Mouse (Mus musculus): ENCODE results near the gene Serinc5. TPM values are rescaled to one million over a fixed set of nuclear protein-coding genes. Genes with fewer than 3 reads are reported as not detected.

Gene Serinc5
- total RNA-seq, 2 experiments from 2014 or later = 67.1 to 72.1 TPM

- H3K27ac ChIP-seq = no peak overlapping the region
- DNase-seq (ENCODE audit: low spot score in 2 of 2) = peak in 1 of 2 experiments; percentile 7
- TF ChIP-seq CTCF (conservative IDR thresholded peaks at IDR 0.05) = no peak
- no peak overlapping the region for H3K4me3 ChIP-seq
These were observed 18.6 kb downstream of the Serinc5 start for GRCm38 (mm10) chr13:92629509-92629908.

GRCm38 (mm10) chr13:92631450-92631849, 20.6 kb downstream of the Serinc5 start:
- DNase-seq (ENCODE audit: low spot score in 2 of 2) = peak in 1 of 2 experiments; percentile 4
- Histone ChIP-seq H3K27ac (no peak overlapping the region), H3K4me3 (no peak overlapping the region)
- no peak for TF ChIP-seq CTCF (conservative IDR thresholded peaks at IDR 0.05)

GRCm38 (mm10) chr13:92632550-92632949, 21.7 kb downstream of the Serinc5 start:
- no peak for DNase-seq (ENCODE audit: low spot score in 2 of 2)
- no peak for TF ChIP-seq CTCF (conservative IDR thresholded peaks at IDR 0.05)
- H3K27ac ChIP-seq = no peak overlapping the region
- no peak overlapping the region for H3K4me3 ChIP-seq

GRCm38 (mm10) chr13:92635040-92635439, 24.1 kb downstream of the Serinc5 start:
- peak in 1 of 2 experiments; percentile 8 for DNase-seq (ENCODE audit: low spot score in 2 of 2)
- Histone ChIP-seq H3K4me3 (no peak overlapping the region), H3K27ac (no peak overlapping the region)
- no peak for TF ChIP-seq CTCF (conservative IDR thresholded peaks at IDR 0.05)

GRCm38 (mm10) chr13:92636226-92636909, 25.5 kb downstream of the Serinc5 start:
- Histone ChIP-seq H3K27ac (no peak overlapping the region; the same call in 1 of the 2 replicates), H3K4me3 (no peak overlapping the region)
- no peak for TF ChIP-seq CTCF (conservative IDR thresholded peaks at IDR 0.05)
- DNase-seq (ENCODE audit: low spot score in 2 of 2) = peak in 1 of 2 experiments; percentile 7

- peak; percentile 42 to 55 for DNase-seq (ENCODE audit: low spot score in 2 of 2)
- H3K4me3 ChIP-seq = no peak overlapping the region; the same call in 1 of the 2 replicates
- TF ChIP-seq CTCF (conservative IDR thresholded peaks at IDR 0.05) = no peak
- peak overlapping the region; percentile 43; the same call in 1 of the 2 replicates for H3K27ac ChIP-seq
These were observed 26.0 kb downstream of the Serinc5 start for GRCm38 (mm10) chr13:92636910-92637275.

GRCm38 (mm10) chr13:92639093-92640014, 28.5 kb downstream of the Serinc5 start:
- no peak overlapping the region for H3K4me3 ChIP-seq
- peak; percentile 24 to 68 for DNase-seq (ENCODE audit: low spot score in 2 of 2)
- peak overlapping the region; percentile 53; the same call in 1 of the 2 replicates for H3K27ac ChIP-seq
- TF ChIP-seq CTCF (conservative IDR thresholded peaks at IDR 0.05) = no peak

GRCm38 (mm10) chr13:92644199-92644598, 33.3 kb downstream of the Serinc5 start:
- H3K27ac ChIP-seq = peak overlapping the region; percentile 32; the same call in 1 of the 2 replicates
- peak; percentile 26; the same call in 1 of the 2 replicates for TF ChIP-seq CTCF (conservative IDR thresholded peaks at IDR 0.05)
- DNase-seq (ENCODE audit: low spot score in 2 of 2) = peak in 1 of 2 experiments; percentile 5
- H3K4me3 ChIP-seq = no peak overlapping the region

- H3K4me3 ChIP-seq = no peak overlapping the region
- peak overlapping the region; percentile 32; the same call in 1 of the 2 replicates for H3K27ac ChIP-seq
- peak in 1 of 2 experiments; percentile 7 for DNase-seq (ENCODE audit: low spot score in 2 of 2)
- TF ChIP-seq CTCF (conservative IDR thresholded peaks at IDR 0.05) = no peak
These were observed 33.9 kb downstream of the Serinc5 start for GRCm38 (mm10) chr13:92644753-92645152.

GRCm38 (mm10) chr13:92647695-92648094, 36.8 kb downstream of the Serinc5 start:
- TF ChIP-seq CTCF (conservative IDR thresholded peaks at IDR 0.05) = no peak
- Histone ChIP-seq H3K4me3 (no peak overlapping the region), H3K27ac (0 out of 2 replicates have a peak overlapping the region, but pooled peaks have one; percentile 18)
- DNase-seq (ENCODE audit: low spot score in 2 of 2) = no peak

GRCm38 (mm10) chr13:92649111-92649510, 38.2 kb downstream of the Serinc5 start:
- DNase-seq (ENCODE audit: low spot score in 2 of 2) = no peak
- H3K27ac ChIP-seq = no peak overlapping the region
- H3K4me3 ChIP-seq = no peak overlapping the region
- no peak for TF ChIP-seq CTCF (conservative IDR thresholded peaks at IDR 0.05)

- no peak for DNase-seq (ENCODE audit: low spot score in 2 of 2)
- Histone ChIP-seq H3K4me3 (no peak overlapping the region), H3K27ac (no peak overlapping the region)
- no peak for TF ChIP-seq CTCF (conservative IDR thresholded peaks at IDR 0.05)
These were observed 40.1 kb downstream of the Serinc5 start for GRCm38 (mm10) chr13:92650956-92651355.

GRCm38 (mm10) chr13:92652498-92652897, 41.6 kb downstream of the Serinc5 start:
- Histone ChIP-seq H3K4me3 (no peak overlapping the region), H3K27ac (no peak overlapping the region)
- no peak for DNase-seq (ENCODE audit: low spot score in 2 of 2)
- TF ChIP-seq CTCF (conservative IDR thresholded peaks at IDR 0.05) = no peak

Data from layer of hippocampus, adult 2 months (tissue).